Mouse (Mus musculus) small intestine, adult 2 months (tissue): ENCODE measurements around the gene Acbd4. TPM values are rescaled to one million over a fixed set of nuclear protein-coding genes. Genes with fewer than 3 reads are reported as not detected.

Experiments used
- H3K27ac ChIP-seq: fragments of 200-500 bp; 2 replicates; pipeline ENCODE4 v1.5.1; 2012; ENCODE audit warnings: low read depth, low read length, control low read depth, inconsistent platforms; ENCODE audit not compliant: insufficient read depth
- H3K27me3 ChIP-seq: fragments of 200-500 bp; 2 replicates; pipeline ENCODE4 v1.6.1; 2012; ENCODE audit warnings: mild to moderate bottlenecking, moderate library complexity, low read length, inconsistent platforms; ENCODE audit not compliant: control insufficient read depth, insufficient read depth
- H3K36me3 ChIP-seq: fragments of 200-500 bp; 2 replicates; pipeline ENCODE4 v1.6.1; 2012; ENCODE audit warnings: mild to moderate bottlenecking, low read length, control low read depth, inconsistent platforms; ENCODE audit not compliant: control insufficient read depth, insufficient read depth
- H3K4me1 ChIP-seq: fragments of 200-500 bp; 2 replicates; pipeline ENCODE4 v1.6.1; 2012; ENCODE audit warnings: low read length, inconsistent platforms, mixed read lengths; ENCODE audit not compliant: control insufficient read depth, insufficient read depth, insufficient read length
- H3K4me3 ChIP-seq: fragments of 200-500 bp; 2 replicates; pipeline ENCODE4 v1.5.1; 2012; ENCODE audit warnings: low read depth, mild to moderate bottlenecking, control low read depth, inconsistent platforms, low read length, moderate library complexity
- CTCF ChIP-seq: fragments of 200-500 bp; IDR thresholded peaks from 2 replicates; pipeline ENCODE4 v1.5.1; 2012; ENCODE audit warnings: low read depth, mild to moderate bottlenecking, control low read depth, inconsistent platforms, low read length, moderate library complexity, mixed read lengths; ENCODE audit not compliant: insufficient replicate concordance, insufficient read length; ENCODE audit errors: extremely low read depth
- POLR2A ChIP-seq: fragments of 200-500 bp; IDR thresholded peaks from 2 replicates; pipeline ENCODE4 v1.6.1; 2012; ENCODE audit warnings: low read depth, mild to moderate bottlenecking, control low read depth, inconsistent platforms, low read length, moderate library complexity
- WGBS: fragments of 180-500 bp; shearing (Covaris S2); methylation state at CpG from one replicate; pipeline ENCODE4 v1.1.7; 2018; 5-methylcytosine and 5-hydroxymethylcytosine counted together
- polyA plus RNA-seq: library from polyadenylated mRNA; depleted of rRNA; stranded (reverse); fragments of >200 nt; gene quantifications from 2 replicates; pipeline ENCODE4 v1.2.3, GENCODE M21; 2012

The Acbd4 gene
- polyA plus RNA-seq, 1 experiment, result 234 TPM

GRCm38 (mm10) chr11:103073671-103074070 is 27.8 kb upstream of the Acbd4 start:
- 86% methylated on average over 7 of the region's 7 CpGs for WGBS
- H3K27me3 ChIP-seq, result no peaks in the 10 kb centered on the region
- no peak for TF ChIP-seq POLR2A
- no peak for TF ChIP-seq CTCF

GRCm38 (mm10) chr11:103074121-103074650 is 27.3 kb upstream of the Acbd4 start:
- peaks cover 10% of the 10 kb centered on the region for H3K36me3 ChIP-seq
- no peak overlapping the region for H3K27ac ChIP-seq
- TF ChIP-seq CTCF, result no peak
- TF ChIP-seq POLR2A, result no peak
- no peaks in the 10 kb centered on the region for H3K27me3 ChIP-seq
- H3K4me1 ChIP-seq, result peaks cover 6% of the 10 kb centered on the region; the same call in 1 of the 2 replicates
- WGBS, result 81% methylated on average over 10 of the region's 10 CpGs
- no peak overlapping the region for H3K4me3 ChIP-seq

More at GRCm38 (mm10) chr11:103073671-103074070, 27.8 kb upstream of the Acbd4 start:
- Histone ChIP-seq H3K27ac (no peak overlapping the region), H3K4me1 (peaks cover 6% of the 10 kb centered on the region; the same call in 1 of the 2 replicates), H3K4me3 (no peak overlapping the region), H3K36me3 (peaks cover 16% of the 10 kb centered on the region)

GRCm38 (mm10) chr11:103074796-103075323 is 26.6 kb upstream of the Acbd4 start:
- peaks cover 8% of the 10 kb centered on the region; the same call in 1 of the 2 replicates for H3K36me3 ChIP-seq
- H3K4me1 ChIP-seq, result peaks cover 6% of the 10 kb centered on the region; the same call in 1 of the 2 replicates
- H3K27me3 ChIP-seq, result no peaks in the 10 kb centered on the region
- H3K27ac ChIP-seq, result no peak overlapping the region
- 58% methylated on average over 10 of the region's 10 CpGs for WGBS
- H3K4me3 ChIP-seq, result no peak overlapping the region
- no peak for TF ChIP-seq CTCF
- no peak for TF ChIP-seq POLR2A

- TF ChIP-seq CTCF (no peak), POLR2A (no peak)
- no peaks in the 10 kb centered on the region for H3K27me3 ChIP-seq
- no peak overlapping the region for H3K4me3 ChIP-seq
- H3K27ac ChIP-seq, result no peak overlapping the region
- WGBS, result 74% methylated on average over 7 of the region's 7 CpGs
- H3K4me1 ChIP-seq, result peaks cover 13% of the 10 kb centered on the region
- no peaks in the 10 kb centered on the region for H3K36me3 ChIP-seq
Measured at GRCm38 (mm10) chr11:103076010-103076409, 25.5 kb upstream of the Acbd4 start.

GRCm38 (mm10) chr11:103076581-103076980 is 24.9 kb upstream of the Acbd4 start:
- no peaks in the 10 kb centered on the region for H3K27me3 ChIP-seq
- 86% methylated on average over 8 of the region's 8 CpGs for WGBS
- H3K4me3 ChIP-seq, result no peak overlapping the region
- TF ChIP-seq CTCF (no peak), POLR2A (no peak)
- H3K27ac ChIP-seq, result no peak overlapping the region
- peaks cover 13% of the 10 kb centered on the region for H3K4me1 ChIP-seq
- no peaks in the 10 kb centered on the region for H3K36me3 ChIP-seq

- Histone ChIP-seq H3K4me3 (no peak overlapping the region), H3K36me3 (no peaks in the 10 kb centered on the region), H3K27me3 (no peaks in the 10 kb centered on the region), H3K27ac (no peak overlapping the region), H3K4me1 (peaks cover 13% of the 10 kb centered on the region)
- TF ChIP-seq CTCF (no peak), POLR2A (no peak)
- 87% methylated on average over 11 of the region's 11 CpGs for WGBS
Measured at GRCm38 (mm10) chr11:103078131-103078530, 23.4 kb upstream of the Acbd4 start.

GRCm38 (mm10) chr11:103080323-103081091 is 21.0 kb upstream of the Acbd4 start:
- no peak for TF ChIP-seq POLR2A
- TF ChIP-seq CTCF, result no peak
- H3K27me3 ChIP-seq, result no peaks in the 10 kb centered on the region
- H3K36me3 ChIP-seq, result no peaks in the 10 kb centered on the region
- 12% methylated on average over 43 of the region's 43 CpGs for WGBS
- peaks cover 13% of the 10 kb centered on the region for H3K4me1 ChIP-seq
- H3K27ac ChIP-seq, result no peak overlapping the region
- peak overlapping the region; percentile 14 for H3K4me3 ChIP-seq
